Mouse (Mus musculus): ENCODE data around the gene Bach2. TPM values are rescaled to one million over a fixed set of nuclear protein-coding genes. Genes with fewer than 3 reads are reported as not detected.
A peak's percentile ranks its signal among the peaks of the same experiment; 100 is the strongest.

Bach2 gene
- total and polyA plus RNA-seq, 2 experiments from 2014 or later, result 16.0 to 19.0 TPM

DNA sequence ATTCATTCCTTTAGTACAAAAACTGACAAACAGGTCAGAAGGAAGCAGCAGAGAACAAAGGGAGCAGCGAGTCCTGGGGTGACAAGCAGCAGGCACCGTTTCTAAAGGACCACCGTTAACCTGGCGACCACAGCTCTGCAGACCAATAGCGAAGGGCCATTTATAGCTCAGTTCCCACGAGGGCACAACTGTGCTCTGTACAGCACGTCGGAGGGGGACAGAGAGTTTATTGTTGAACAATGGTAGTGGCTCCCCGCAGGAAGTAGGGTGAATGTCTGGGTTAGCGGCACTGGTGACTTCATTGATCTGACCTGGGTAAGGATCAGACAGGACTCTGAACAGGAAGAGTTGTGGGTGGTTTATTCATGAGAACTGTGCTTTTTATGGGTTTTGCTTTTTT lies 112.6 kb downstream of the Bach2 start:
- no peak overlapping the region for H3K4me3 ChIP-seq (ENCODE audit: low read depth, low read length)
- no peaks in the 10 kb centered on the region for H3K27me3 ChIP-seq (ENCODE audit: insufficient read depth, low read length)
- no peak overlapping the region for H3K9ac ChIP-seq
- no peak for TF ChIP-seq CTCF (IDR thresholded peaks at IDR 0.05; ENCODE audit: low read depth)
- H3K36me3 ChIP-seq (ENCODE audit: insufficient read depth), result no peaks in the 10 kb centered on the region
- 0 out of 2 replicates have a peak overlapping the region, but pooled peaks have one; percentile 10 for H3K27ac ChIP-seq (ENCODE audit: low read depth, low read length)
- ATAC-seq (peak; percentile 66), DNase-seq (no peak)
- peaks cover 25% of the 10 kb centered on the region for H3K4me1 ChIP-seq (ENCODE audit: insufficient read depth)
- WGBS, result 8% methylated on average over 10 of the region's 10 CpGs
- no peaks in the 10 kb centered on the region for H3K9me3 ChIP-seq (ENCODE audit: low read length)
- H3K4me2 ChIP-seq (ENCODE audit: low read depth), result 0 out of 2 replicates have a peak overlapping the region, but pooled peaks have one; percentile 18

DNA sequence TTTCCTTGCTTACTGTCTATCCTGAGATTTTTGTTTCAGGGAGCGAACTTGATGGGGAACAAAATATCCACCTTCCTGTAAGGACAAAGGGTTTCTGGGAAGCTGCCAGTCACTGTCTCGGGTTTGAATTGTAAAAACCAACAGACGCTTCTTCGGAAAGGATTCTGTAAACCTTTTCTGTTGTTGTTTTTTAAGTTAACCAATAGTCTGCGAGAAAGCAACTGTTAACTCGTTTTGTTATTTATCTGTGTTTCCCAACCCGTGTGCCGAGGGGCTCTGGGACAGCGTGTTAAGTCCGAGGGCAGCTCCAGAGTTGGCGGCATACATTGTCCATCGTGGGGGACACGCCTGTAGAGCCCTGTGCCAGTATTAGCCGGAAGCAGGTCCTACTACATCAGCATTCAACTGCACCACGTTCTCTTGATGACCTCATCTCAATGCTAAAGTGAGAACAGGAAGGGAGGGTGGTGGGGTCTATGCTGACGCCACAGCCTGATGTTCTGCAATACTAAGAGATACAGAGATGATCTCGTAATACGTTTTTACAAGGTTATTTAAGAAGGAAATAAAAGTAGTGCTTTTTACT lies 113.2 kb downstream of the Bach2 start:
- WGBS, result 31% methylated on average over 18 of the region's 18 CpGs
- Histone ChIP-seq H3K27me3 (ENCODE audit: insufficient read depth, low read length) (no peaks in the 10 kb centered on the region), H3K9me3 (ENCODE audit: low read length) (no peaks in the 10 kb centered on the region), H3K4me2 (ENCODE audit: low read depth) (0 out of 2 replicates have a peak overlapping the region, but pooled peaks have one; percentile 18), H3K36me3 (ENCODE audit: insufficient read depth) (no peaks in the 10 kb centered on the region), H3K4me1 (ENCODE audit: insufficient read depth) (peaks cover 25% of the 10 kb centered on the region), H3K4me3 (ENCODE audit: low read depth, low read length) (no peak overlapping the region), H3K27ac (ENCODE audit: low read depth, low read length) (peak overlapping the region; percentile 10; the same call in 1 of the 2 replicates), H3K9ac (no peak overlapping the region)
- TF ChIP-seq CTCF (IDR thresholded peaks at IDR 0.05; ENCODE audit: low read depth), result no peak
- ATAC-seq (peak; percentile 63), DNase-seq (no peak)

DNA sequence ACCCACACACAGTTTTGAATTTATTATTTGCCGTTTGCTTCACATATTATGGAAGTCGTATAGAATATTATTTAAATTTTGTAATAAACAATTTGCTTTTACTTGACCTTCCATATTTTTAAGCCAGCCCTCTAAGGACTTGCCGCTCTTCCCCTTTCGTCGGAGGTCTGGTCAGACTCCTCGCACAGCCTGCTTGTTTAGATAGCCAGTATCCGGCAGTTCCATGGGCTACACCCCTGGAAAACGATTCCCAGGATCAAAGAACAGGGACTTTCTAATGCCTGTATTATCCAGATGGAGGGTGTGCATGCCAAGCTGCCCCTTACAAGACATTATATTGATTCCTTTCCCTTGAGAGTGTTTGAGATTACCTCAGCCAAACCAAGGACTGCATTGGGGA lies 113.8 kb downstream of the Bach2 start:
- Histone ChIP-seq H3K27me3 (ENCODE audit: insufficient read depth, low read length) (no peaks in the 10 kb centered on the region), H3K4me1 (ENCODE audit: insufficient read depth) (peaks cover 27% of the 10 kb centered on the region), H3K9me3 (ENCODE audit: low read length) (no peaks in the 10 kb centered on the region), H3K27ac (ENCODE audit: low read depth, low read length) (0 out of 2 replicates have a peak overlapping the region, but pooled peaks have one; percentile 9), H3K4me2 (ENCODE audit: low read depth) (no peak overlapping the region), H3K9ac (no peak overlapping the region), H3K36me3 (ENCODE audit: insufficient read depth) (no peaks in the 10 kb centered on the region), H3K4me3 (ENCODE audit: low read depth, low read length) (no peak overlapping the region)
- WGBS, result 66% methylated on average over 8 of the region's 8 CpGs
- no peak for TF ChIP-seq CTCF (IDR thresholded peaks at IDR 0.05; ENCODE audit: low read depth)
- ATAC-seq (no peak), DNase-seq (no peak)

DNA sequence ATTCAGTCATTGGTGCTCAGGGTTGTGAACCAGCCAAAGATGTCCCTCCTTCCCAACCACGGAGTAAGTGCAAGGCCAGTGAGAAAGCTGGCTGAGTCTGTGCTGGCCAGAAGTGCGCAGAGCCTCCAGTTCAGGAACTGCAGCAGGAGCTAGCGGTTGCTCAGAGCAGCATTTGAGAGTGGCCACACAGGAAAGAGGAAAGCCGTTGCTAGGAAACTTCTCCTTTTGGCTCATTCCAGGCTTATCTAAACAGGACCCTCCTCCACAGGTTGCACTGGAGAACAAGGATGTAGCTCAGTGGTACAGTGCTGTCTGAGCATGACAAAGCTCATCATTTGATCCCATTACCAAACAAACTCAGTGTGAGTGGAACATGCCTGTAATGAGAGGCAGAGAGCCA lies 114.2 kb downstream of the Bach2 start:
- Histone ChIP-seq H3K27me3 (ENCODE audit: insufficient read depth, low read length) (no peaks in the 10 kb centered on the region), H3K4me3 (ENCODE audit: low read depth, low read length) (no peak overlapping the region), H3K9me3 (ENCODE audit: low read length) (no peaks in the 10 kb centered on the region), H3K4me2 (ENCODE audit: low read depth) (no peak overlapping the region), H3K9ac (no peak overlapping the region), H3K27ac (ENCODE audit: low read depth, low read length) (0 out of 2 replicates have a peak overlapping the region, but pooled peaks have one; percentile 9), H3K4me1 (ENCODE audit: insufficient read depth) (peaks cover 29% of the 10 kb centered on the region), H3K36me3 (ENCODE audit: insufficient read depth) (no peaks in the 10 kb centered on the region)
- peak; percentile 63 for ATAC-seq
- WGBS, result 17% methylated on average over 4 of the region's 4 CpGs
- peak; percentile 54 for DNase-seq
- TF ChIP-seq CTCF (IDR thresholded peaks at IDR 0.05; ENCODE audit: low read depth), result no peak

DNA sequence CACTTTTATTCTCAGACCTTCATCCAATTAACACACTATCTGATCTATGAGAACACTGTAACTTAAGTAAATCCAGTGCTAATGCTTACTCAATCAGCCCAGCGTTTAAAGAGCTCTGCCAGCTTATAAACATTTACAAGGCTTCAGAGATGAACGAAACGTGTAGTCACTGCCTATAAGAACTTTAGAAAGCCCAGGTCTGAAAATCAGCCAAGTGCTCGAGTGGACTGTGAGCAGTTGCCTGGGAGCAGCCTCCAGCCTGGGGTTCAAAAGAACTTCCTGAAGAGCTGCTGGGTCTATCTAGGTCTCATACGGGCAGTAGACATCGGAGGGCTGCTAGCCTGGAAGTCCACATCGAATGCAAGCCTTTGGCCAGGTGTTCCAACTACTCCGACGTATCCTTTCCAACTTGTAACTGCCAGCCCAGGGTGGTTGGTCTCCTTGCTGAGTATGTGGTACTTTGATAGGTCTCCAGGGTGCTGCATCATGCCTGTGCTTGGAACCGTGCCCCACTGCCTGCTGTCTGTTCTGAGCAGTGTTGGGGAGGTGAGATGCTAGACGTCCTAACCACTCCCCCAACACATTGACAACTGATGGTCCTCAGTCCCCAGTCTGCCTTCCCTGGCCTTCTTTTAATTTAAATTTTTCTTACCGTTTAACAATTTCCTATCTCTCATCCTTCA lies 117.5 kb downstream of the Bach2 start:
- 59% methylated on average over 12 of the region's 12 CpGs for WGBS
- ATAC-seq, result no peak
- no peak for DNase-seq
- no peak for TF ChIP-seq CTCF (IDR thresholded peaks at IDR 0.05; ENCODE audit: low read depth)
- Histone ChIP-seq H3K27me3 (ENCODE audit: insufficient read depth, low read length) (no peaks in the 10 kb centered on the region), H3K4me3 (ENCODE audit: low read depth, low read length) (no peak overlapping the region), H3K36me3 (ENCODE audit: insufficient read depth) (no peaks in the 10 kb centered on the region), H3K9me3 (ENCODE audit: low read length) (no peaks in the 10 kb centered on the region), H3K9ac (no peak overlapping the region), H3K27ac (ENCODE audit: low read depth, low read length) (no peak overlapping the region), H3K4me1 (ENCODE audit: insufficient read depth) (peaks cover 31% of the 10 kb centered on the region), H3K4me2 (ENCODE audit: low read depth) (no peak overlapping the region)

DNA sequence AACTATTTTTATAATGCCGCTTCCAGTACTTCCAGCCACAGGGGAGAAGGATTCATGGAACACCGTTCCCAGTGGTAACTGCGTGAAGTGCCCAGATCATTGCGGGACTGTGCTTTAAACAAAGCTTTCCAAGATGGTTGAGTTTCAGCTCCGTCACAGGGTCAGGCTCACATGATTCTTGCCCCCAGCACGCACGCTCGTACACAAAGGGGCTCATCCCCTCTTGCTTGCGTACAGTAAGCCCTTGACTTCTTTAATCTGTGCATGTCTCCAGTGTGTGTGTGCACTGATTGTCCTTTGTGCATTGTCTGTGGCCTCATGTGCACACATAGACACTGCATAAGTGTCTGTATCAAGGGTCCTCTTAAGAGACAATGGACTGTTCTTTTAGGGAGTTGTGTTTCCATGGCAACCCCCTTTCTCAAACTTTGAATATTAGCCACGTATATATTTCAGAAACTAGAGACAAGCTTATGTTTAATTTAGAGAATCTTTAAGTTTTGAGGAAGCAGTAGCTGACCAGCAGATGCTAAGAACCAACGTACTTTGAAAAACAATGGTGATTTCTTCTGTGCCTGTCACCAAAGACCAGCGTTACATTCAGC lies 119.5 kb downstream of the Bach2 start:
- H3K9me3 ChIP-seq (ENCODE audit: low read length), result no peaks in the 10 kb centered on the region
- ATAC-seq (peak; percentile 63), DNase-seq (no peak)
- no peaks in the 10 kb centered on the region for H3K36me3 ChIP-seq (ENCODE audit: insufficient read depth)
- H3K4me1 ChIP-seq (ENCODE audit: insufficient read depth), result peaks cover 12% of the 10 kb centered on the region
- peak overlapping the region; percentile 62 for H3K27ac ChIP-seq (ENCODE audit: low read depth, low read length)
- H3K27me3 ChIP-seq (ENCODE audit: insufficient read depth, low read length), result no peaks in the 10 kb centered on the region
- H3K9ac ChIP-seq, result no peak overlapping the region
- H3K4me2 ChIP-seq (ENCODE audit: low read depth), result no peak overlapping the region
- H3K4me3 ChIP-seq (ENCODE audit: low read depth, low read length), result no peak overlapping the region
- WGBS, result 49% methylated on average over 12 of the region's 12 CpGs
- peak; percentile 25; the same call in 1 of the 2 replicates for TF ChIP-seq CTCF (IDR thresholded peaks at IDR 0.05; ENCODE audit: low read depth)
